Mouse (Mus musculus): ENCODE results near the gene D130040H23Rik.
"Not testable (repeated sequence)": the region's sequence is repeated elsewhere in the genome, so short reads cannot be mapped to it uniquely, and the experiment has no call there.

Gene D130040H23Rik

DNA sequence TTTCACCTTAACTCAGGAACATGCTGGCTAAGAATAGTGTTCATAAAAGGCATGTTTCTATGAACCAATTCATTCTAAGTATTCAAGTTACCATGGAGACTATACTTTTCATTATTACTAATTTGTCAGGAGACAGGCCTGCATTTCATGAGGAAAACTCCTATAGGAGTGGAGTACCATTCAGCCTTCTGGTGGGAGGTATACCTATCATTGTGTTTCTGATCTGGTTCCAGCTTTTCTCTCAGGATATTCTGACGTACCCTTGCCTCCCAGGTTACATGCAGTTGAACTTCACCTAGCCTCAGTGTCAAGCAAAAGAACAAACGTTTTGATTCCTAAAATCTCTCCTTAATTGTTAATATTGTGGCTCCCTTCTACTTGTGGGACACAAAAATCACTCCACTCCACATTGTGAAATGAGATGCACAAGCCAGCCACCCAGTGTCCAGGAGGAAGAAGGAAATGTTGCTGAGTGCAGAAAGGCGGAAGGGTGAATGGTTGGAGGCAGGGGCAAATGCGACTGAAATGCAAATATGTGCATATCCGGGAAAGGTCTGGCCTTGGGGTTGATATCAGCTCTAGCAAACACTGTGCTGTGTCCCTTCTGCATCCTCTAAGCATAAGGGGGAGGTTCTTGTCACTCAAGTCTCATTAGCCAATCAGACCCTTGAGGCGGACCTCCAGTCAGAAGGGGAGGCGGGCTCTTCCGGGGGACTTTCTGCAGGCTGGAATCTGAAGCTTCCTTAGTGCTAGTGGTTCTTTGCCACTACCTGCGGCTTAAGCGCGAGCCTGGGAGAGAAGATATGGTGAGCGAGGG, at the start of gene D130040H23Rik:
TSS of gene D130040H23Rik (plus strand) at position 695 of the 817 bp plus-strand sequence.
- peak; percentile 69 for DNase-seq (ENCODE audit: low read depth, low spot score)

GRCm38 (mm10) chr8:69242541-69242940, 28.3 kb upstream of the D130040H23Rik start:
- DNase-seq (ENCODE audit: low read depth, low spot score) = no peak

DNA sequence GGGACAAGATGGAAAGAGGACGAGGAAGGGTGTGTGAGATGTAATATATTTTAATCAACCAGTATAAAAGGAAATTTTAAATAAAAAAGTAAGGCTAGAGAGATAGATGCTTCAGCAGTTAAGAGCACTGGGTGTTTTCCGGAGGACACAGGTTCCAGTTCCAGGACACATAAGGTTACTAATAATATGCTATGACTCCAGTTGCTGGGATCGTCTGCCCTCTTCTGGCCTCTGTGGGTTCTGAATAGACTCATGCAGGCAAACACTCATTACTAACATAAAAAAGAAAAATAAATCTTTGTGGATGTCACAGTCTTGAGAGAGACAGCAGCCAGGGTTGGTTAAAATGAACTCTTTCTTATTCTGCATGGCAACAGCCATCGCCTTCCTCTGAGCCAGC, 2.4 kb upstream of the D130040H23Rik start:
- DNase-seq (ENCODE audit: low read depth, low spot score) = no peak

- DNase-seq (ENCODE audit: low read depth, low spot score) = no peak
Measured at GRCm38 (mm10) chr8:69271203-69271554, 299 bp downstream of the D130040H23Rik start.

DNA sequence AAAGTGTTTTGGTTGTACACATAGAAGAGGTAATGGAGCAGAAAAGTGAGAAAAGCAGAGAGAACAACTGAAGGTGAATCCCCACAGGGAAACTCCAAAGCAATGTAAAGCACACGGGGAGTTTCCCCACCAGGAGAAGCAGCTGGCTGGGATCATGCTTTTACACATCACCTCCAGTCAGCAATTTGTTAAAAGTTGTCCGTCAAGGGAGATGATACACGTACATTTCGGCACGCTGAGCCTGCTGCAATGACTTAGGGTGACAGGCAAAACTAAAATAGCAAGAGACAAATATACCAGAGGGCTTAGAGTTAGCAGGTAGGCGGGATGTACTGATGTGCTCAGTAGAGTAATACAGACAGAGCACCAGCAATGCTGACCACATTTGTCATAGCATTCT, 1.6 kb downstream of the D130040H23Rik start:
- no peak for DNase-seq (ENCODE audit: low read depth, low spot score)

GRCm38 (mm10) chr8:69324771-69325170, 53.9 kb downstream of the D130040H23Rik start:
- DNase-seq (ENCODE audit: low read depth, low spot score) = no peak

- peak; percentile 65 for DNase-seq (ENCODE audit: low read depth, low spot score)
Measured at GRCm38 (mm10) chr8:69328301-69329288, 57.7 kb downstream of the D130040H23Rik start.

GRCm38 (mm10) chr8:69329289-69329688, 58.4 kb downstream of the D130040H23Rik start:
- not testable (repeated sequence) for DNase-seq (ENCODE audit: low read depth, low spot score)

All from retina, postnatal 7 days (tissue).